Mouse (Mus musculus) right cerebral cortex, postnatal 4 days (tissue): ENCODE measurements around the gene Lrriq1.

ENCODE experiments used
- DNase-seq: peaks from one replicate; pipeline ENCODE4 v3.0.0-alpha.2; 2022

Gene Lrriq1

GRCm38 (mm10) chr10:103028253-103029131 lies 207.6 kb downstream of the Lrriq1 start:
- DNase-seq: no peak

GRCm38 (mm10) chr10:103027931-103028252 lies 208.2 kb downstream of the Lrriq1 start:
- no peak for DNase-seq

- no peak for DNase-seq
Measured at GRCm38 (mm10) chr10:103027226-103027930, 208.7 kb downstream of the Lrriq1 start.

- DNase-seq: no peak
Measured at GRCm38 (mm10) chr10:103026636-103027225, 209.4 kb downstream of the Lrriq1 start.

- DNase-seq: no peak
Measured at GRCm38 (mm10) chr10:103002556-103002955, 233.6 kb downstream of the Lrriq1 start.

- no peak for DNase-seq
Measured at GRCm38 (mm10) chr10:103000902-103001301, 235.2 kb downstream of the Lrriq1 start.

GRCm38 (mm10) chr10:102999584-102999983 lies 236.5 kb downstream of the Lrriq1 start:
- no peak for DNase-seq
